Mouse (Mus musculus) embryo, embryonic 10 days (tissue): Measurements from ENCODE around the gene Gimap4.
A peak's percentile ranks its signal among the peaks of the same experiment; 100 is the strongest.

ENCODE experiments used
- DNase-seq: peaks from one replicate; pipeline ENCODE4 v3.0.0-alpha.2; 2015; ENCODE audit warnings: low spot score

Gene Gimap4

DNA sequence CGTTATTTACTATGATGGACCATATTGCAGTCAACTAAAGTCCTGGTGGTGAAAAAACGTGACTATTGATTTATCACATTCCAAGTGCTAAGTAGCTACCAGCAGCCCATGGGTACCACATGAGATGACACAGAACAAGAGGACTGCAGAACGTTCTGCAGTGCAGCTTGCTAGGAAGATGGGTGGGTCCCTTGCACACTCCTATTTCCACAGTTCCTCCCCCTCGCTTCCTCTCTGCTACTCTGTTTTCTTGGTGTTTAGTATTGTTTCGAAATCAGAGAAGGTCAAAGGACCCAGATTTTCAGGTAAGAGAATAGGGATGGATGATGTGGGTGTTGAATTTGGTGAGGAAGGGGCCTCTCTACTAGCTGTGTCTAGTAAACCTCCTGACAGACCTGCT is at the start of gene Gimap4:
TSS of gene Gimap4 (plus strand) at position 231 of the 400 bp plus-strand sequence.
- no peak for DNase-seq

DNA sequence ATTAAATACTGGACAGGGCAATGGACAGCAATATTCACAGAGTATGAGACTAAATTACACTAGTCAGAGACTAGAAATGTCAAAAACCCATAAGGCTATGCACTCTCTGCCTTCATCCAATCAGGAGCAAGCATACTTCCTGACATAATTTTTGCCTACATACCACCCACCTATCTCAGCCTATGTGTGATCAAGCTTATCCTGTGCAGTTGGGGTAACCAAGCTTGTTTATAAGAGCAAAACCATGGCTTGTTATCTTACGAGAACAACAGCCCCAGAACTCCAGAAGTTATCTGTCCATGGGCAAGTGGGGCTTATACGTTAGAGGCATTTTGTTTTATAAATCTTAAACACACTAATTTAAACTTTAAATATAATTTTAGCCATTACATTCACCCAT is 49.2 kb upstream of the Gimap4 start:
- DNase-seq = no peak

DNA sequence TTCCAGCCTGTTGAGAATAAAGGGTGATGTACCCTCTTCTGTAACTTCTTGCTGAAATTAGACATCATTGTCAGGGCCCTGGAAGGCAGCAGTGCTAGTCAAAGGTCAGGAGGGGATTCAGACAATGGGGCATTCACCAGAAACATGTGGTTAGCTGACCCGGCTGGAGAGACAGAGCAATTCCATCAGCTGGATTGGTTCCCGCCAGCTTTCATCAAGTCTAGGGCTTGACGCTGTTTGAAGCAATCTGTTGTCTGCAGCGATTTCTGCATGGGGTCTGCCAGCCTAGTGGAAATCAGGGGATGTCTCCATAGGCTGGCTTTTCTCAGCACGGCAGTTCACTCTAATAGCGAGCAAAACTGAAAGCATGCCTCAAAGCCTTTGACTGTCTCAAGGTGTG is 47.8 kb upstream of the Gimap4 start:
- DNase-seq = peak; percentile 56

- no peak for DNase-seq
Observed at GRCm38 (mm10) chr6:48637811-48638500, 46.4 kb upstream of the Gimap4 start.

DNA sequence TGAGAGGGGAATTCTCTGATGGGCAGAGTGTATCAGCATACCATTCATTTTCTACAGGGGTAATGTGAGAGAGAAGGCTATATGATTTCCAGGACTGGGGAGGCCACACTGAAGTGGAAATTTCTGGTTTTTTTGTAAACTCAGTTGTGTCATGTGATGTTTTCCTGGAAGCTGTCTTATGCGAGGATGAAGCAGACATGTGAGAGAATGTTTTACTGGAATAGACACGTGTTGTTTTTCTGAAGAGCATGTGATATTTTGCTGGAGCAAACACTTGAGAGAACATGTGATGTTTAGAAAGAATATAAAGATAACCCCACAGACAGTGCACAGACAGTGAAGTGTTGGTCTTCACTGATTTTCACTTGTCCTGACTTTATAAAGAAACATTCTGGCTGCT is 45.8 kb upstream of the Gimap4 start:
- DNase-seq = no peak

DNA sequence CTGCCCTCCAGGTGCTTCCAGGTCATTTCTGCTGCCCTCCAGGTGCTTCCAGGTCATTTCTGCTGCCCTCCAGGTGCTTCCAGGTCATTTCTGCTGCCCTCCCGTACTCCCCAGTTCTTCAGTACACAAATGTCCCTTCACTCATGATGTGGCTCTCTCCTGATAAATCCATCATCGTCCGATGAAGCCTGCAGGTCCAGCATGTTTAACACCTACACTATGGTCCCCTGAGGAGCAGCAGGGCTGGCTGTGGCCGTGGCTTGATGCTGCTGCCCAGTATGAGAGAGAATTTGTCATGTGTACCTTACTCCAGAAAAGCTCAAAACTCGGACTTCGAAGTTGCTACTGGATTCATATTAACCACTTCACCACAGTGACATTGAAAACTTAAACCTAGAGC is 43.0 kb upstream of the Gimap4 start:
- DNase-seq = no peak

GRCm38 (mm10) chr6:48642764-48643292 is 41.5 kb upstream of the Gimap4 start:
- peak; percentile 90 for DNase-seq

- peak; percentile 82 for DNase-seq
Observed at GRCm38 (mm10) chr6:48645660-48646308, 38.6 kb upstream of the Gimap4 start.

DNA sequence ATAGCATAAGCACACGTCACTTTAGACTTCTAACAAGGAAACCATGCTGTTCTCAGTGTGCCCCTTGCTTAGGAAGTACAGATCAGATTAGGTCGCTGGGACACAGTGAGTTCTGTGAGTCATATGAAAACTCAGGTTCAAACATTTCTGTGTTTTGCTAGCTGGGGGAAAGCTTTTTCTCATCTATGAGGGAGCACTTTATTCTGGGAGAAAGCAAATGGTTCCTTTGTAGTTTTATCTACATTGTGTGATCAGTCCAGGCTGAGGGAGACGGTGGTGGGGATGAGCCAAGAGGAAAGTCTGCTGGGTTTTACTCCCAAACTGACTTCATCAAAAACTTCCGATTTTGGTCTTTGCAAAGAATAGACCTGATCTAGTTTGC is 38.0 kb upstream of the Gimap4 start:
- DNase-seq = no peak

DNA sequence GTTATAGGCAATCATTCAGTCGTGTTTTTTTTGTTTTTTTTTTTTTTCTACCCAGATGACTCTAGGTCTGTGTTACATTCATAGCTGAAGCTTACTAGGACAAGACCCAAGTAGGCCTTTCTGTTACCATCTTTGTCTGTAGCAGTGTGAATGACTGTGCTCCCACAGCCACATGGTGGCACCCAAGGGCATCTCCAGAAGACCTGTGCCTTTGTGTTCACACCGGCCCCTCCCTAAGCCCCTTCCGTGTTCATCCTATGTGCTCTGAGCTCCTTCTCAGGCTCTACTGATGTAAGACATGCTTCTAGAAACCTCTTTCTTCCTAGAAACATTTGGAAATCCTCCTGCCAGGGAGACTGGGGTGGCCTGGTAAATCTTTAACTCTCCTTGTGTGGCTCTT is 37.4 kb upstream of the Gimap4 start, which contains the start of gene Gimap8:
TSS of gene Gimap8 (plus strand) at position 240 of the 400 bp plus-strand sequence.
- DNase-seq = peak; percentile 41

DNA sequence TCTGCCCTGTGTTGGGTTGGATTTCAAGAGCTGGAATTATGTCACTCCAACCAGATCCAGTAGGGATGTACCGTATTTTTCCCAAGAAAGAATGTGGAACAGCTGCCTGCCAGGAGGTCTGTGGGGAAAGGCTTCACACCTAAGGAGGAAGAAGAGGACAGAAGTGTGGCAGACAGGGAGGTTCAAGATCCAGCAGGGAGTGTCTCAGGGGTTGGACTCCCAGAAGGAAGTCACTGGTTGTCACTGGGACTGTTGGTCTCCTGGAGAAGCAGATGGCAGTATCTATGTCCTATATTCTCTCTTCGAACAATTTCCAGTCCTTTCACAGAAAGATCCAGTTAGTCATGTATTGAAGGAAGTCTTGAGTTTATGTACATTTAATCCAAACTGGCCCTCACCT is 36.7 kb upstream of the Gimap4 start:
- DNase-seq = no peak

DNA sequence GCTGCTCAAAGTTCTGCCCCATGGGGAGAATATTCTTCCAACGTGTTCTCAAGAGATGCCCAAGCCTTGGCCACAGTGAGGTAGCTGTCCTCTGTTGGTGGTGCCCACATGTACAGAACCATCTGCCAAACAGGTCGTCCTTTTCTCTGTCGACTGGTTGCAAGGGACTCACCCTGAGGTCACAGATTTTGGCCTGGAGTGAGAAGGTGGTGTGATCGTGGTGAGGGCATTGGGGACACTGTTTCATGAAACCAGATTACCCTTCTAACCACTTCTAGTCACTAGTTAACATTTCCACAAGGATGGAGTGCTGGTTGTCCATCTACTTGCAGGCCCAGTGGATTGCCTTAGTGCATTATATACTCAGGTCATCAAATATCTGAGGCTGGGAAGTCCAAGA is 35.6 kb upstream of the Gimap4 start:
- DNase-seq = no peak

- DNase-seq = no peak
Observed at GRCm38 (mm10) chr6:48650041-48650440, 34.3 kb upstream of the Gimap4 start.

DNA sequence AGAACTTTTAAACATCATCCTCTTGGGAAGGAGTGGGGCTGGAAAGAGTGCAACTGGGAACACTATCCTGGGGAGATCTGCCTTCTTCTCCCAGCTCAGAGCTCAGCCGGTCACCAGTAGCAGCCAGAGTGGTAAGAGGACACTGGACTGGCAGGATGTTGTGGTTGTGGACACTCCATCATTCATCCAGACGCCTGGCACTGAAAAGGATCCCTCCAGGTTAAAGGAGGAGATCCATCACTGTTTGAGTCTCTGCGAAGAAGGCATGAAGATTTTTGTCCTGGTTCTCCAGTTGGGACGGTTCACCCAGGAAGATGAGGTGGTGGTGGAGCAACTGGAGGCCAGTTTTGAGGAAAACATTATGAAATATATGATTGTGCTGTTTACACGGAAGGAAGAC is 25.6 kb upstream of the Gimap4 start:
- no peak for DNase-seq

DNA sequence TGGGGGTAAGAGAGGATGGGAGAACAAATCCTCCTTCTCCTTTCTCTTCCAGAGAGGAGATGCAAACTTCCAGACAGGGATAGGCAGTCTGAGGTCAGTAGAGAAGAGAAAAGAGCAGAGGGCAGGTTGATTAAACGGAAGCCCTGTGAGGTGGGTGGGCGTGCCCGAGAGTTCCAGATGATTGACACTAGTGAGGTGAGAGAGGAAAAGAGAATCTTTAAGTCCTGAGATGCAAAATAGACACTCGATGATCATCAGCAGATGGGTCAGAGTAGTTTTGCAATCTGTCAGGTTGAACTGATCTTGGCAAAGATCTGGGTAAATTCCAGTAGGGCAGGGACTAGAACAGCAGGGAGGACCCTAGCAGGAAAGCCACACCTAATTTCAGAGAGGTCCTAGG is 19.6 kb upstream of the Gimap4 start:
- no peak for DNase-seq

GRCm38 (mm10) chr6:48665471-48665870 is 18.9 kb upstream of the Gimap4 start:
- DNase-seq = no peak

GRCm38 (mm10) chr6:48666159-48666586 is 18.2 kb upstream of the Gimap4 start:
- no peak for DNase-seq

DNA sequence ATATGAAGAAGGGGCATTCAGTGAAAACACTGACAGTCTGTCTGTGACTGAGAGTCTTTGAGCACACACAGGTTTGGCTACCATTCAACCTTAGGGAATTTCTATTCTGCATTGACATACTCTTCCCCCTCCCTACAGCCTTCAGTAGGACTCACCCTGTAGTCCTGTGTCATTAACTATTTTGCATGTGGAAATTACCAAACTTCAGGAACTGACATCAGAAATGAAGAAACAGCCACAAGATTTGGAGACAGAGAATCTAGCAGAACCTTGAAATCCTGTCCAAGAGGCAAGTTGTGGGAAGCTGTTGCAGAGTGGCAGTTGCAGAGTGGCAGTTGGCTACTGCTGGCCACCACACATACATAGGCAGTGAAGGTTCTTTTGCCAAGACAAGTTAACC is 16.3 kb upstream of the Gimap4 start:
- DNase-seq = no peak

GRCm38 (mm10) chr6:48669446-48669969 is 14.8 kb upstream of the Gimap4 start:
- DNase-seq = no peak

- DNase-seq = no peak
Observed at GRCm38 (mm10) chr6:48674291-48675058, 9.9 kb upstream of the Gimap4 start.

GRCm38 (mm10) chr6:48675400-48675930 is 8.9 kb upstream of the Gimap4 start:
- DNase-seq = peak; percentile 45
